Mouse (Mus musculus) intestine, postnatal 0 days (tissue): ENCODE measurements around the gene Enpep. TPM values are rescaled to one million over a fixed set of nuclear protein-coding genes. Genes with fewer than 3 reads are reported as not detected.

Experiments
- ATAC-seq: fragments of 200-750 bp; cut with Nextera tagmentation; 2 replicates; pipeline ENCODE4 v1.8.0; 2017; ENCODE audit warnings: mild to moderate bottlenecking, moderate TSS enrichment, moderate library complexity
- H3K27ac ChIP-seq: fragments of 300-500 bp; sonication (generic); 2 replicates; pipeline ENCODE4 v1.5.1; 2014; ENCODE audit warnings: mild to moderate bottlenecking, low read depth, low read length, moderate library complexity
- H3K27me3 ChIP-seq: fragments of 300-500 bp; sonication (generic); replicated peaks from 2 replicates; pipeline ENCODE4 v1.6.1; 2014; ENCODE audit warnings: low read length, mixed read lengths; ENCODE audit not compliant: control insufficient read depth, insufficient read depth
- H3K36me3 ChIP-seq: fragments of 300-500 bp; sonication (generic); 2 replicates; pipeline ENCODE4 v1.6.1; 2014; ENCODE audit warnings: mild to moderate bottlenecking, moderate library complexity; ENCODE audit not compliant: control insufficient read depth, insufficient read depth
- H3K4me1 ChIP-seq: fragments of 300-500 bp; sonication (generic); replicated peaks from 2 replicates; pipeline ENCODE4 v1.6.1; 2014; ENCODE audit warnings: antibody characterized with exemption, low read length, mixed read lengths; ENCODE audit not compliant: control insufficient read depth, insufficient read depth
- H3K4me2 ChIP-seq: fragments of 300-500 bp; sonication (generic); replicated peaks from 2 replicates; pipeline ENCODE4 v1.6.1; 2014; ENCODE audit warnings: low read depth, mild to moderate bottlenecking, moderate library complexity
- H3K4me3 ChIP-seq: fragments of 300-500 bp; sonication (generic); 2 replicates; pipeline ENCODE4 v1.5.1; 2014; ENCODE audit warnings: low read depth, low read length
- H3K9ac ChIP-seq: fragments of 300-500 bp; sonication (generic); 2 replicates; pipeline ENCODE4 v1.6.1; 2014; ENCODE audit warnings: mild to moderate bottlenecking, low read depth, low read length
- H3K9me3 ChIP-seq: fragments of 300-500 bp; sonication (generic); 2 replicates; pipeline ENCODE4 v1.6.1; 2016; ENCODE audit warnings: mixed run types; ENCODE audit not compliant: control insufficient read depth
- CTCF ChIP-seq: sonication (generic); IDR thresholded peaks from 2 replicates; pipeline ENCODE4 v1.5.1; 2016; ENCODE audit warnings: low read depth, mild to moderate bottlenecking, control low read depth, antibody characterized with exemption, moderate library complexity
- WGBS: fragments of 180-500 bp; shearing (Covaris S2); extraction: QIAGEN DNeasy Blood & Tissue Kit; methylation state at CpG from one replicate; pipeline ENCODE4 v1.1.7; 2014; 5-methylcytosine and 5-hydroxymethylcytosine counted together
- polyA plus RNA-seq: library from polyadenylated mRNA; unstranded; fragments of >200 nt; fragmentation: Nextera tagmentation; extraction: Ambion mirVana; gene quantifications from 2 replicates; pipeline ENCODE4 v1.2.1, GENCODE M21; 2015

Enpep gene
- polyA plus RNA-seq, 1 experiment from 2014 or later: 120 TPM

GRCm38 (mm10) chr3:129273156-129273831 lies 59.2 kb downstream of the Enpep start:
- H3K27ac ChIP-seq: 0 out of 2 replicates have a peak overlapping the region, but pooled peaks have one; percentile 16
- no peaks in the 10 kb centered on the region for H3K9me3 ChIP-seq
- no peak overlapping the region for H3K4me2 ChIP-seq
- no peaks in the 10 kb centered on the region for H3K27me3 ChIP-seq
- H3K4me3 ChIP-seq: no peak overlapping the region
- no peak overlapping the region for H3K9ac ChIP-seq
- peak; percentile 66 for ATAC-seq
- H3K4me1 ChIP-seq: no peaks in the 10 kb centered on the region
- no peak for TF ChIP-seq CTCF
- 36% methylated on average over 6 of the region's 6 CpGs for WGBS
- H3K36me3 ChIP-seq: peaks cover 6% of the 10 kb centered on the region; the same call in 1 of the 2 replicates

GRCm38 (mm10) chr3:129270044-129270443 lies 62.5 kb downstream of the Enpep start:
- no peaks in the 10 kb centered on the region for H3K36me3 ChIP-seq
- 50% methylated on average over 13 of the region's 13 CpGs for WGBS
- no peak overlapping the region for H3K4me2 ChIP-seq
- H3K9me3 ChIP-seq: no peaks in the 10 kb centered on the region
- H3K27ac ChIP-seq: no peak overlapping the region
- no peak overlapping the region for H3K4me3 ChIP-seq
- ATAC-seq: no peak
- no peaks in the 10 kb centered on the region for H3K27me3 ChIP-seq
- no peak for TF ChIP-seq CTCF
- H3K9ac ChIP-seq: no peak overlapping the region
- no peaks in the 10 kb centered on the region for H3K4me1 ChIP-seq

- no peaks in the 10 kb centered on the region for H3K27me3 ChIP-seq
- H3K36me3 ChIP-seq: peaks cover 2% of the 10 kb centered on the region; the same call in 1 of the 2 replicates
- H3K4me3 ChIP-seq: no peak overlapping the region
- ATAC-seq: no peak
- H3K27ac ChIP-seq: no peak overlapping the region
- H3K9me3 ChIP-seq: no peaks in the 10 kb centered on the region
- no peak for TF ChIP-seq CTCF
- H3K4me1 ChIP-seq: no peaks in the 10 kb centered on the region
- H3K4me2 ChIP-seq: no peak overlapping the region
- H3K9ac ChIP-seq: no peak overlapping the region
- 95% methylated on average over 12 of the region's 12 CpGs for WGBS
These were observed 63.4 kb downstream of the Enpep start for GRCm38 (mm10) chr3:129268886-129269683.

GRCm38 (mm10) chr3:129258497-129258896 lies 74.0 kb downstream of the Enpep start:
- H3K9me3 ChIP-seq: no peaks in the 10 kb centered on the region
- H3K36me3 ChIP-seq: 0 out of 2 replicates have a peak, but pooled peaks cover under 1% of the 10 kb centered on the region
- no peaks in the 10 kb centered on the region for H3K27me3 ChIP-seq
- ATAC-seq: no peak
- no peak overlapping the region for H3K4me2 ChIP-seq
- no peak overlapping the region for H3K27ac ChIP-seq
- H3K4me1 ChIP-seq: no peaks in the 10 kb centered on the region
- 82% methylated on average over 5 of the region's 5 CpGs for WGBS
- H3K4me3 ChIP-seq: no peak overlapping the region
- H3K9ac ChIP-seq: no peak overlapping the region
- TF ChIP-seq CTCF: peak; percentile 58

- Histone ChIP-seq H3K27ac (no peak overlapping the region), H3K4me1 (no peaks in the 10 kb centered on the region), H3K4me3 (no peak overlapping the region), H3K9me3 (no peaks in the 10 kb centered on the region), H3K4me2 (peak overlapping the region; percentile 55), H3K36me3 (no peaks in the 10 kb centered on the region), H3K27me3 (no peaks in the 10 kb centered on the region), H3K9ac (no peak overlapping the region)
- 57% methylated on average over 8 of the region's 8 CpGs for WGBS
- ATAC-seq: no peak
- peak; percentile 67 for TF ChIP-seq CTCF
These were observed 75.8 kb downstream of the Enpep start for GRCm38 (mm10) chr3:129256766-129257165.

GRCm38 (mm10) chr3:129256283-129256682 lies 76.2 kb downstream of the Enpep start:
- H3K4me2 ChIP-seq: peak overlapping the region; percentile 55
- TF ChIP-seq CTCF: no peak
- 0 out of 2 replicates have a peak overlapping the region, but pooled peaks have one; percentile 5 for H3K4me3 ChIP-seq
- no peaks in the 10 kb centered on the region for H3K9me3 ChIP-seq
- no peak overlapping the region for H3K9ac ChIP-seq
- 52% methylated on average over 19 of the region's 19 CpGs for WGBS
- H3K4me1 ChIP-seq: no peaks in the 10 kb centered on the region
- H3K27ac ChIP-seq: no peak overlapping the region
- no peaks in the 10 kb centered on the region for H3K27me3 ChIP-seq
- no peaks in the 10 kb centered on the region for H3K36me3 ChIP-seq
- ATAC-seq: no peak
